Mouse (Mus musculus) urinary bladder, adult 2 months (tissue): ENCODE measurements at regions not wholly inside any gene's neighbourhood (a gene's known extent, or its start where the extent isn't known, plus 50 kb on each side); places are given as distances from the start of the nearest gene placed in this dataset.

ENCODE experiments used
- DNase-seq: peaks from one replicate; pipeline ENCODE4 v3.0.0; 2022; ENCODE audit warnings: low spot score

GRCm38 (mm10) chr7:129814149-129814860 lies 222.6 kb downstream of the Wdr11 start:
- DNase-seq, result no peak

GRCm38 (mm10) chr7:129818833-129819232 lies 227.2 kb downstream of the Wdr11 start:
- DNase-seq, result no peak

DNA sequence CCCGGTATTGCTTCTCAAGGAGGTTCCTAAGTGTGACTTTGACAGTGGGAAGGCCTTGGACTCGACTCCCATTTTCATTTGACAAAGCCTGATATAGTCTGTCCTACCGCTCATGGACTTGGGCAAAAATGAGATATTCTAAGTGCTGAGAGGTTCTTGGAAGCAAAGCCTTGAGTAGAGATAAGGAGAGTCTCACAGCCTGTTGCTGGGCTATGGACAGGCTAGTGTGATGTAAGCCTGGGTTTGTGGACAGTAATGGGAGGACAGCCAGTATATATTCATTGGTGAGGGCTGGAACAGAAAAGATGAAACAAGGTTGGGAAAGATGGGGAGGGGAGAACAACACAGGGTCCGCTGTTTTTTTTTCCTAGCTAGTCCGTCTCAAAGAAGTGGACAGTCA lies 228.0 kb downstream of the Wdr11 start:
- no peak for DNase-seq

GRCm38 (mm10) chr7:129828970-129829369 lies 237.3 kb downstream of the Wdr11 start:
- no peak for DNase-seq

- DNase-seq, result no peak
Measured at GRCm38 (mm10) chr7:129832830-129833229, 241.2 kb downstream of the Wdr11 start.

- DNase-seq, result no peak
Measured at GRCm38 (mm10) chr7:129842303-129843122, 250.8 kb downstream of the Wdr11 start.

DNA sequence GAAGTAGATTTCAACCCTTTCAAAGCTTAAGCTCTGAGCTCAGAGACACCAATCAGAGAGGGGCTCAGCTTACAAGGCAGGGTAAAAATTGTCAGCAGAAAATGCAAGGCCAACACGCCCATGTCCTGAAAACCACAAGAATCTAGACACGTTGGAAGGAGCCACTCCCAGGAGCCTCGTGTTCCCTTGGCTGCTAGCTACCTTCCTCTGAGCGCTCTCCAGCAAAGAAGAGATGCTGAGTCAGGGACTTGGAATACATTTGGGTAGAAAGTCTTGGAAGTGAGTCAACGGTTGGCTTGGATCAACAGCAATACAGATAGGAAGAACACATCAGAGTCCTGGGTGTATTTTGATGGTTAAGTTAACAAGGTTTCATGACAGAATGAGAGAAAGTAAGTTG lies 255.5 kb downstream of the Wdr11 start:
- no peak for DNase-seq

- DNase-seq, result no peak
Measured at GRCm38 (mm10) chr7:129853596-129853995, 261.9 kb downstream of the Wdr11 start.

- DNase-seq, result no peak
Measured at GRCm38 (mm10) chr7:129854942-129855341, 263.3 kb downstream of the Wdr11 start.

DNA sequence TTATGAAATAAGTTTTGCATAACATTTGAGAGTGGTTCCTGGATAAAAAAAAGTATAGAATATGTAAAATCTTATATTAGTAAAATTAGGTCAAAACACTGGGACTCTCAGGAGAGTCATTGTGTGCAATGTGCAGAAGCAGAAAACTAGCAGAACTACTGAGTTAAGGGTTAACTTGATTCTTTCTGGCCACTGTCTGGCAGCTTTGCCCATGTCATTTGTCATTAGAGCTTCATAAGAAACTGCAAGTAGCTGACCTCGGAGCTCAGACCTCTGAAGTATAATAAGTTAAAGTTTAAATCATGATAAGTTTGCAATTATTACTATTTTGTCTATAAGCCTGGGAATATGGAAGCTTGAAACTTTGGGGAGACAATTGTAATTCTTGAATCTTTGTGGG lies 271.3 kb downstream of the Wdr11 start:
- DNase-seq, result no peak

DNA sequence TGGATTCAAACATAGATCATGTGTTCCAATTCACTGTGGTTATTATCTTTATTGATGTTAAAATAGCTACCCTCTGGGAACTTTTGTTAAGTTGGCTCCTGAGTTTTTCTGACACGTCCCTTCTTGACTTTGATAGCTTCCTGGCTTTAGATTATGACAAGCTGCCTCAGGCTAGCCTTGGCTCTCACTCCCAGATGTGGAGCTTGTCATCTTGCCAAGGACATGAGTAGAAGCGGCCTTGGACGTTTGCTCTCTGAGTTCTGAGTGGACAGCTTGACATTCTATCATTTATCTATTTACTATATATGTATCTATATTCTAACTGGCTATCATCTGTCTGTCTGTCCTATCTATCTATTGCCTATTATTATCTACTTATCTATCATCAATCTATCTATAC lies 273.9 kb downstream of the Wdr11 start:
- DNase-seq, result no peak

- DNase-seq, result no peak
Measured at GRCm38 (mm10) chr7:129872208-129872790, 280.6 kb downstream of the Wdr11 start.

- no peak for DNase-seq
Measured at GRCm38 (mm10) chr7:129876202-129876851, 284.7 kb downstream of the Wdr11 start.

DNA sequence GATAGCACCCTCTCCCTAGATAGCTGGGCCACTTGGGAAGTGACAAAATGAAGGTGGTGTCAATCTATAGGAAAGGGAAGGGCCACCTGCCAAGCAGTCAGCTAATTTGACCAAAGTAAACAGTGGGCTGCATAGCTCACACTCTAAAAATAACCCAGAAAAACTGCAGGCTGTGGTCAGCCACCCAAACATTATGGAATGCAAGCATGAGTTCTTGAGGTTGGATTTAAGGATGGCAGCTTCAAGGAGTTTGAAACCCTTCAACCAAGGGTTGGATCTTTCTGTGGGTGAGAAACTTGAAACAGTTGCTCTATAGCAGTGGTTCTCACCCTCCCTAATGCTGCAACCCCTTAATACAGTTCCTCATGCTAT lies 285.2 kb downstream of the Wdr11 start:
- no peak for DNase-seq

- no peak for DNase-seq
Measured at GRCm38 (mm10) chr7:129896291-129896690, 304.6 kb downstream of the Wdr11 start.

DNA sequence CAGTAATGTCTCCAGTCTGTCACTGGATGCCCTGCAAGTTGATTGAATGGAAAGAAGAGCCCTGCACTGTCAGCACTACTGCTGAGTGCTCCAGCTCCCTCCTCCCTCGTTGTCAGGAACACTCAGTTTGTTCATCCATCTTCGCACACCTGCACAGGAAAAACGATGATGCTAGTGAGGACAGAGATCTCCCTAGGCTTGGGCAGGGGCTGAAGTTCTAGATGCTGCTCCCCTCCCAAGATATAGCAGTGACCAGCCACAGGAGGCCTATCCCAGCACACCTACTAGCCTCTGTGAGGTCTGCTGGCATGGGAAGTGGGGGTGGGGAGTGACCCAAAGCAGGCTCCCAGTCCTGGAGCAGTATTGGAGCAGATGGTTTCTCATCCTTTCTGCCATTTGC lies 305.8 kb downstream of the Wdr11 start:
- peak; percentile 9 for DNase-seq

- DNase-seq, result no peak
Measured at GRCm38 (mm10) chr7:129902256-129902655, 310.6 kb downstream of the Wdr11 start.

DNA sequence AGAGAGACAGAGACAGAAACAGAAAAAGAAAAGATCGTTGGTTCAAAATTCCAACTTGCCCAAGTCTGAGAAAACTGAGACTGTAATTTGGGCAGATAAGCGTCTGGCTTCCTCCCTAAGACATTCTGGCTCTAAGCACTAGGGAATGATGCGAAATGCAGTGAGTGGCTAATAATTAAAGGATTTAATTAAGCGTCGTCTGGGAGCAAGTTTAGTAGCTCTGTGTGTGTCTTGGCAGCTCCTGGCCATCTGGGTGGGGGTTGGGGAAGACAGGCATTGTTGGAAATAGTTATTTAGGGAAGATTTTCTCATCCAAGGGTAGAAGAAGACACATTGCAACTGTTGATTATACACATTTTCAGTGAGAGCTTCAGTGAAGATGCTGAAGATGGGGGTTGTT lies 311.5 kb downstream of the Wdr11 start:
- DNase-seq, result no peak

DNA sequence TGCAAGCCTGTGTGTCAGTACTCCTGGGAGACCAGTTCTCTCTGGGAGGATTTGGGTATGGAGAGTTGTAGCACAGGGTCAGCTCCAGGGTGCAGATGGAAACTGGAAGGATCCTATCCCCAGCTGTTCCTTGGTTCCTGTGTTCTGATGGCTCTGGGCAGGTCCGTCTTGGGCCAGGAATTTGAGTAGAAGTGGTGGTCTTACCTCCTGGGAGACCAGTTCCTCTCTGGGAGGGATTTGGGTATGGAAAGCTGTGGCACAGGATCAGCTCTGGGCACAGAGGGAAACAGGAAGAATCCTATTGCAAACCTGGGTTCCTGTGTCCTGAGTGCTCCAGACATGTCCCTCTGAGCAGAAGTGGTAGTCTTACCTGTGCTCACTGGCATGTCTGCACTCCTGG lies 314.5 kb downstream of the Wdr11 start:
- no peak for DNase-seq

DNA sequence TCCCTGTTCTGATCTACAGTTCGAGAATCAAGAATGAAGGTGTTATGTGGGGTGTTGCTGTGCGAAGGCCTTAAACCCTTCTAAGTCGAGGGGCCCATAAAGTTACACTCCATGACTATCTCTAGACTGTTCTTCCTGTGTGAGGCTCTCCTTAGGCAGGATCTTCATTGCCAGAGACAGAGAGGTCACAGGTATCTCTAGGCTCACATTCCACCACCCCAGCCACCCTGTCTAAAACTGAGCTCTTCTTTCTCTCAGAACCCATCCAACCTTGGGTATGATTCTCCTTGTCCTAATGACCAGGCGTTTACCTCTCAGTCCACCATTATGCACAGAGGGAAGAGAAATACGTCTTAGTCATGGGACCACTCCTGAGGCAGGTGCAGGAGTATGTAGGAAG lies 317.2 kb downstream of the Wdr11 start:
- DNase-seq, result no peak

DNA sequence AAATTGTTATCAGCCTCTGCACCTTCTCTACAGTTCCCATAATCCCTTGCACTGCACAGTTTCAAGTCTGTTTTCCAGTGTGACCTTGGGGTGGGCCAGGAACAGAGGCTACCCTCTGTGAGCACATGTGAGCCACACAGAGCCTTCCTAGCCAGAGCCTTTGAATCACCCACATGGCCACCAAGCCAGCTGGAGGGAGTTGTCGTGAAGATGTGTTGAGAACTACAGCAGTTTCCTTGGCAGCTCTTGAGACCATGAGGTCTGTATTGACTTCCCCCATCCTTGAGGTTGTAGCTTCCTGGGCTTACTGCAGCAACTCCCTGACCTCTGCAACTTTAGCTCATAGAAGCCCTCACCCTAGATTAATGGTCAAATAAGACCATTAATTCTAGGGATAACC lies 318.1 kb downstream of the Wdr11 start:
- no peak for DNase-seq

DNA sequence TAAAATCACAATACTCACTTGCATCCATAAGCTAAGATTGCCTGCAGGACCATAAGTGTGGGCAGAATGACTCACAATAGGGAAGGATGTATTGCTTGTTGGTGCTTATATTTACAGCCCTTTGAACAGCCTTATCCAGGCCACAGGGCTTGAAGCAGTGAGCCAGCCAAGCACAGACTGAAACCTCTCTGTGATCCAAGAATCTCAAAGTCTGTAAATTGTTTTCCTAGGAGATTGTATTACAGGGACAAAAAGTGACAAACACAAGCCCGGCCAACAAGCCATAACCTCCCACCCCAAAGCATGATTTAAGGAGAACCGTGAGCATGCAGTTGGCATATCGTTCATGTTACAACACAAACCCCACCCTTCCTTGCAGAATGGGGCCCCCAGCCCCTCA lies 319.2 kb downstream of the Wdr11 start:
- no peak for DNase-seq

DNA sequence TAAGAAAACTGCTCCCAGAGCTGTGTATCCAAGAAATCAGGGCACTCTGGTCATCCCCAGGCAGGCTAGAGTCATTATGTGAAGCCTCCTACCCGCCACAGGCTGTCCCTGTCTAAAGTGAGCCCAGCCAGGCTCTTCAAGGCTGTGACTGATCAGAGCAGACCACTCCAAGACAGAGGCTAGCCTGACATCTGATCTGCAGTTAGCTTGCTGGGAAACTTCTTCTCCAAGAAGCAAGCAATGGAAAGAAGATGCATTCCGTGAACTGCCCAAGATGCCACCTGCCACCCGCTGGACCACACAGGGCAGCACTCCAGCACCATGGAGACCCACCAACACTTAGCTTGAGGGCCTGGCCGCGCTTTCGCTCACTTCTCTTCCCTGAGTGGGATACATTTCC lies 323.2 kb downstream of the Wdr11 start:
- no peak for DNase-seq
